Comparison of ENCODE assay signal across 32 mouse cellular contexts in the genomic region with DNA sequence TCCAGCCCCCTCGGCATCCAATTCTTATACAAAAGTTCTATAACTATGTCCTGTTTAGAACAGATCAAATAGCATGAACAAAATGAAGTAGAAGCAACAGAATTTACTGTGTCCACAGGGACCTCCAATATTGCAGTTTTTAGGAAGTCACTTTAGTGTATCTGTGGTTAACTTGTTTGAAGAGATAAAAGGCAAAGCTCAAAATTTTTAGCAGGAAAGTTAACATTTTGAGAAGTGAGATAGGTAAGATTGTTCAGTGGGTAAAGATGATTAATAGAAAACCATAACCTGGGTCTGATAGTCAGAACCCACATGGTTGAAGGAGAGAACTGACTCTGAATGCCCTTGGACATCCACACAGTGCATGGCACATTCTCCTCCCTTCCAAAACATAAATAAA.
"Had no signal": no experiment of that assay in that cellular context is flagged by ENCODE, and none has a peak within 500 bp of the region (broad histone marks: within the 10 kb centered on the region; RNA-seq: fewer than 3 reads in every experiment).

No protein-coding gene starts in this region.

- H3K9me3 ChIP-seq: limb, embryonic 10.5 days; limb, embryonic 12.5 days; limb, embryonic 15.5 days; liver, embryonic 12.5 days; liver, embryonic 13.5 days; liver, embryonic 15.5 days; lung, embryonic 15.5 days; megakaryocyte, embryonic 14.5 days; midbrain, embryonic 10.5 days; midbrain, embryonic 12.5 days; midbrain, embryonic 13.5 days; midbrain, embryonic 15.5 days; neural tube, embryonic 12.5 days had no signal

- H3K4me3 ChIP-seq: limb, embryonic 10.5 days; limb, embryonic 12.5 days; limb, embryonic 13.5 days; limb, embryonic 15.5 days; liver, embryonic 12.5 days; liver, embryonic 13.5 days; liver, embryonic 15.5 days; lung, embryonic 15.5 days; megakaryocyte, embryonic 14.5 days; midbrain, embryonic 10.5 days; midbrain, embryonic 12.5 days; midbrain, embryonic 13.5 days; midbrain, embryonic 15.5 days; myocyte; neural tube, embryonic 12.5 days had no signal

- H3K27ac ChIP-seq: limb, embryonic 10.5 days; limb, embryonic 12.5 days; limb, embryonic 13.5 days; limb, embryonic 15.5 days; liver, embryonic 12.5 days; liver, embryonic 13.5 days; liver, embryonic 14.5 days; liver, embryonic 15.5 days; lung, embryonic 15.5 days; macrophage; midbrain, embryonic 10.5 days; midbrain, embryonic 12.5 days; midbrain, embryonic 13.5 days; midbrain, embryonic 15.5 days; neural tube, embryonic 12.5 days had no signal

- H3K9ac ChIP-seq: limb, embryonic 12.5 days; limb, embryonic 13.5 days; limb, embryonic 15.5 days; liver, embryonic 12.5 days; liver, embryonic 13.5 days; liver, embryonic 14.5 days; liver, embryonic 15.5 days; liver, postnatal 0 days; lung, embryonic 14.5 days; lung, embryonic 15.5 days; midbrain, embryonic 12.5 days; midbrain, embryonic 13.5 days; midbrain, embryonic 15.5 days; neural tube, embryonic 12.5 days had no signal

- ATAC-seq: liver, embryonic 12.5 days; liver, postnatal 0 days; lung, postnatal 0 days; midbrain, embryonic 13.5 days; midbrain, embryonic 15.5 days; midbrain, embryonic 16.5 days had no signal

- H3K4me2 ChIP-seq: limb, embryonic 12.5 days; limb, embryonic 13.5 days; limb, embryonic 15.5 days; liver, embryonic 11.5 days; liver, embryonic 12.5 days; liver, embryonic 13.5 days; liver, embryonic 15.5 days; lung, embryonic 14.5 days; lung, embryonic 15.5 days; midbrain, embryonic 11.5 days; midbrain, embryonic 12.5 days; midbrain, embryonic 13.5 days; midbrain, embryonic 15.5 days; neural tube, embryonic 12.5 days had no signal

- DNase-seq: left cerebral cortex, postnatal 4 days; liver; liver, embryonic 13.5 days; liver, postnatal 0 days; lung, adult 18-20 months; lung, adult 2 months; lung, embryonic 14.5 days; lung, postnatal 10 days; lung, postnatal 14 days; lung, postnatal 36 days; lung, postnatal 4 days; midbrain, embryonic 14.5 days had no signal

- H3K36me3 ChIP-seq: limb, embryonic 10.5 days; limb, embryonic 12.5 days; limb, embryonic 13.5 days; limb, embryonic 15.5 days; liver, embryonic 12.5 days; liver, embryonic 13.5 days; liver, embryonic 15.5 days; lung, embryonic 15.5 days; midbrain, embryonic 10.5 days; midbrain, embryonic 12.5 days; midbrain, embryonic 13.5 days; midbrain, embryonic 15.5 days; neural tube, embryonic 12.5 days had no signal

- H3K4me1 ChIP-seq: limb, embryonic 10.5 days; limb, embryonic 12.5 days; limb, embryonic 13.5 days; limb, embryonic 15.5 days; liver, embryonic 12.5 days; liver, embryonic 15.5 days; lung, embryonic 15.5 days; midbrain, embryonic 10.5 days; midbrain, embryonic 12.5 days; midbrain, embryonic 13.5 days; midbrain, embryonic 15.5 days; neural tube, embryonic 12.5 days had no signal

- H3K27me3 ChIP-seq: limb, embryonic 12.5 days; limb, embryonic 13.5 days; limb, embryonic 15.5 days; liver, embryonic 12.5 days; liver, embryonic 13.5 days; liver, embryonic 15.5 days; lung, embryonic 15.5 days; megakaryocyte, embryonic 14.5 days; midbrain, embryonic 12.5 days; midbrain, embryonic 13.5 days; midbrain, embryonic 15.5 days; neural tube, embryonic 12.5 days had no signal
